In genomic region chr14:116924876-116925601, GRCm38 (mm10) we compare ENCODE assay signal across 8 mouse cellular contexts. TPM values are rescaled to one million over a fixed set of nuclear protein-coding genes. Genes with fewer than 3 reads are reported as not detected.
DNase-seq lines count a peak whose midpoint lies in the region; ATAC-seq lines count a peak whose summit lies in the region.

Gene Gpc6 (plus strand): TSS chr14:116925315.

- peak; percentile 82 for ATAC-seq in hindbrain, embryonic 13.5 days (ENCODE audit: low FRiP score)

- peaks cover 20% of the 10 kb centered on the region for H3K4me1 ChIP-seq in hindbrain, embryonic 13.5 days (replicated peaks)

- no peaks in the 10 kb centered on the region for H3K36me3 ChIP-seq in hindbrain, embryonic 13.5 days

- peak within 1 kb of the TSS; percentile 84 for H3K4me3 ChIP-seq in hindbrain, embryonic 13.5 days

- H3K27me3 ChIP-seq in hindbrain, embryonic 13.5 days: 0 out of 2 replicates have a peak, but pooled peaks cover 5% of the 10 kb centered on the region

- peak; percentile 88 for DNase-seq in R1 (ENCODE audit: low read depth, low spot score)
- DNase-seq in cerebellum, postnatal 14 days: peak; percentile 92 to 94
- DNase-seq in frontal cortex, postnatal 36 days (ENCODE audit: low spot score in 2 of 2): peak; percentile 82 to 86
- peak; percentile 65 for DNase-seq in left cerebral cortex, adult 11 months (ENCODE audit: low spot score)
- DNase-seq in lung, postnatal 14 days: peak; percentile 75
- peak; percentile 92 for DNase-seq in right cerebral cortex, postnatal 10 days (ENCODE audit: low spot score in 2 of 2)
- no peak for DNase-seq in spleen, postnatal 14 days (ENCODE audit: low spot score in 2 of 2)

- peak within 1 kb of the TSS; percentile 88 for H3K4me2 ChIP-seq in hindbrain, embryonic 13.5 days

- H3K9me3 ChIP-seq in hindbrain, embryonic 13.5 days: no peaks in the 10 kb centered on the region

- WGBS in hindbrain, embryonic 13.5 days: under 1% methylated on average over 38 of the region's 38 CpGs

- H3K9ac ChIP-seq in hindbrain, embryonic 13.5 days: peak within 1 kb of the TSS; percentile 87

- peak within 1 kb of the TSS; percentile 92 for H3K27ac ChIP-seq in hindbrain, embryonic 13.5 days

RNA-seq across cellular contexts. Expression of gene Gpc6, which starts in this region (rescaled TPM):
- 20.8 and 21.6 TPM in 2 replicates for polyA plus RNA-seq in hindbrain, embryonic 13.5 days (2015; fragmentation: Nextera tagmentation; extraction: Ambion mirVana)

Comparison
In these comparisons a context has a peak if more than half of its experiments do, and no peak if none do; other contexts are left out.
1. DNase-seq: peak in R1 (single experiment), cerebellum, postnatal 14 days (2 of 2), frontal cortex, postnatal 36 days (2 of 2), left cerebral cortex, adult 11 months (single experiment), lung, postnatal 14 days (single experiment) and right cerebral cortex, postnatal 10 days (2 of 2); none in spleen, postnatal 14 days (0 of 2).